Mouse (Mus musculus) kidney, postnatal 10 days (tissue): ENCODE data around the gene Pbsn.
"Not testable (repeated sequence)": the region's sequence is repeated elsewhere in the genome, so short reads cannot be mapped to it uniquely, and the experiment has no call there.

Experiments
- DNase-seq: peaks from one replicate; pipeline ENCODE4 v3.0.0; 2021; ENCODE audit warnings: mixed read lengths

The Pbsn gene

GRCm38 (mm10) chrX:77853523-77853922 lies at the start of gene Pbsn:
Pbsn (minus strand) TSS chrX:77853623.
- no peak for DNase-seq

- DNase-seq, result peak; percentile 15
Observed at GRCm38 (mm10) chrX:77880033-77880432, 26.6 kb upstream of the Pbsn start.

DNA sequence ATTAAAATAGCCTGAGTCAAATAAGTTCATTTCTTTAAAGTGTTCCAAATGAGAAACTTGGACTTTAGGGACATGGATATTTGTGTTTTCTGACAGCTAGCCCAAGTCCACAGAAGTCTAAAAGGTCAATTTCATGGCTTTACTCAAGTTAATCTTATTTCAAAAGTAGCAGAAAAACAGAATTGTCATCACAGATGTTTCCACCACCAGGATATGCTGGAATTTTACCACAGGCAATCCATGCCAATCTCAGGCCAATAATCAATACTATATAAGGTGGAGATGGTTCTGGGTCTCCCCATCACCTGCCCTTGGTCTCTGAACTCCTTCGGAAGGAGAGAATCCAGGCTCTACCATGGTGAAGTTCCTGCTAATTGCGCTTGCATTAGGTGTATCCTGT lies 11.0 kb upstream of the Pbsn start, which contains the start of gene Gm14744:
Gene Gm14744 (plus strand): TSS at position 301 of the 400 bp plus-strand sequence.
- not testable (repeated sequence) for DNase-seq

DNA sequence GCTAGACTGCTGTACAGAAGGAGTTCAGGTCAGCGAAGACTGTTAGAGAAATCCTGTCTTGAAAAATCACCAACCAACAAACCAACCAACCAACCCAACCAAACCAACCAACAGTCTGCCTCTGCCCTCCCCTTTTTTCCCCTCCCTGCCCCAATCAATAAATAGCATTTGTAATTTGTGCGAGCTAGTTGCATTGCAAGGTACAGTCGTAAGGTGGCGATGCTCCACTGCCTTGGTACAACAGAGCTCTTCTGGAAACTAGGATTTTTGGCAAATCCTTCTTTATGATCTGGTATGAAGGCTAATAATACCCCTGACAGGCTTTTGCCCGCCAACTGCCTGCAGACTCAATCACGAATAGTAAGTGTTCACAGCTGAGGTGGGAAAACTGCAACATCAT lies 41.4 kb downstream of the Pbsn start:
- no peak for DNase-seq

DNA sequence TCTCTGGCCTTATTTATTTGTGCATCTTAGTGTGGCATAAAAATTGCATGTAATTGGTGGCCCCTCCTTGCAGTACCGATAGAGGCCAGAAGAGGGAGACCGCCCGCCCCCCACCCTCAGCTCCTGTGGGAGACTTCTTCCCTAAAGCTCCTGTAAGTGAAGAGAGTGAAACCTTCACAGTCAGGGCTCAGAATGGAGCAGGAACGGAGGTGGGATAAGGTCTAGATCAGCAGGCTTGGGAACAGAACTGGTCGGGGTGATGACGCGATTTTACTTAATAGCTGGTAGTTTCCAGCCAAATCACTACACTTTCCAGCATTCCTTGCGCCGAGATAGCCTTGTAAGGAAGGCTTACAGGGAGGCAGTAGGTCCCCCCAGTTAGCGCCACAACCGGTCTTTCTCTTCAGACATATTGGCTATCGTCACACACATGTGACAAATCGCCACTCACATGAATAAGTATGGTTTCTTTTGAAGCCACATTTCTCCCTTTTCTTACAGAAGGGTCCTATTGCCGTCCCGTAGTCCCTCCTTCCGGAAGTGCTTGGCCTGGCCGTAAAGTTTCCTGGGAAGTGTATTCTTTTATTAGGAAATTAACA lies 42.7 kb downstream of the Pbsn start:
- peak; percentile 54 for DNase-seq

DNA sequence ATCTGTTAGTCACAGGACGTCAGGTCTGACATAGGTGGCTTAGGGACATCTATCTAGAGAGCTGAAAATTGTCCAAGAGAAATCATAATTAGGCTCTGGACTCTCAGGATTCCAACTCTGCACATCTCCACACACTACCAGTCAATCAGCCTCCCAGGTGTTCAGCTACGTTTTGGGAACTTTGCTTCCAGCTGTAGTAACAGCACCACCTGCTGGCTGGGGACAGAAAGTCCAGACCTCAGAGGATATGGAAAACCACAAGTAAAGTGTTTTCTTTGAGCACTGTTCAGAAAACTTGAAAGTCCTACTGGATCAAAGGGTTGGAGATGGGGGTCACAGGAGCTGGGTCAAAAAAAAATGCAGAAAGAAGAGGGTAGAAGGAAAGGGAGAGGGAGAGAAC lies 44.8 kb downstream of the Pbsn start:
- DNase-seq, result peak; percentile 62

- DNase-seq, result no peak
Observed at GRCm38 (mm10) chrX:77802293-77802692, 51.1 kb downstream of the Pbsn start.

DNA sequence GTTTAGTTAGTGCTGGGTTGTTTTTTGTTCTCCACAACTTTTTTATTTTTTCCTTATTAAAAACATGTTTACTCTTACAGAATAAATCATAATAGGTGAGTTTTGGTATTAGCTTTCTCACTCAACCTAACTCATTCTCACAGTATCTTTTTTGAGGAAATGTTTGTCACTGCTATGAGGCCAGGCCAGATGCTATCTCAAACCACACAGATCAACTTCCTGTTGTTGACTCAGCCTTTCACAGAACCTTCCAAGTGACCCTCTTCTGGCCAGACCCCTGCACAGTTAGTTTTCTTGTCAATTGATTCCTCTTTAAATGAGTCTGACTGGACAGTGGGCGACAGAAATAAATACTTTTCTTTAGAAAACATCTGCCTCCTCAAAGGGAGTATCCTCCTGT lies 51.9 kb downstream of the Pbsn start:
- no peak for DNase-seq

- no peak for DNase-seq
Observed at GRCm38 (mm10) chrX:77799554-77799953, 53.9 kb downstream of the Pbsn start.

DNA sequence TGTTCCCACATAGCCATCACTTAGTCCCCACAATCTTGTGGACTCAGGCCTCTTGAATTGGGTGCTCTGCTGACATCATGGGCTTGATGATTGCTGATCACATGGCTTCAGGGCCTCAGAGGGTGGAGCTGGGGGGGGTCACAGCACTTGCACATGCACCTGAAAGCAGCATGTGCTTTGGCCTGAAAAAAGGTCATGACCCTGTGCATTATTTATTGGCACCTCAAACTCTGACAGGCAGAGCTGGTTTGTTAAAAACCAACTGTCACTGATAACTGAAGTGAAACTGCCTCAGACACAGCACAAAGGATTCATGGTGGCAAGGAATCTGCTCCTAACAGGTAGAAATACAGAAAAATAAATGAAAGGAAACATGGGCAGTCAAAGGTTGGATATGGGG lies 55.6 kb downstream of the Pbsn start:
- no peak for DNase-seq

GRCm38 (mm10) chrX:77796916-77797315 lies 56.5 kb downstream of the Pbsn start:
- DNase-seq, result no peak

DNA sequence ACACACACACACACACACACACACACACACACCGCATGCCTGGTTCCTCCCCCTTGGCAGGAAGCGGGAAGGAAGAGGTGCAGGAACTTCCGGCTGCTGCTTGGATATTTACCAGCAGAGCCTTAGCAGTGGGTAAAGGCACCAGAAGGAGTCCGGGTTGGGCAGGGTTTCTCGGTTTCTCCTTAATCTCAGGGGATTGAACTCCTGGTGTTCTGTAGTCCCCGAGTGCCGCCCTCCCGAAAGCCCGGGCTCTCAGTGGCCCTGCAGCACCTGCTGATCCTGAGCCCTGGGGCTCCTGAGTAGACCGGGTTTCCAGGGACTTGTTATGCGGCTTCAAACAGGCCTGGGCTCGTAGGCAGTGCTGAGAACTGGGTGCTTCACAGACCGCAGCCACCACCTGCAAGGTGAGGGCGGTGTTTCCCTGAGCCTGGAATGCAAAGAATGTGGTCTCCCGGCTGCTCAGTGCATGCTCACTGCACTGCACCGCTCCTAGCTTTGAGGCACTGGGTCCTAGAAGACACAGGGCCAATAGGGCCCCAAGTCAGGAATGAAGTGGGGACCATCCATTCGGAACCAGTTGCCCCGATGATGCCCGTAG lies 57.1 kb downstream of the Pbsn start, which contains the start of gene Prkx:
Gene Prkx (minus strand): TSS at position 41 of the 598 bp plus-strand sequence.
- peak; percentile 60 for DNase-seq

DNA sequence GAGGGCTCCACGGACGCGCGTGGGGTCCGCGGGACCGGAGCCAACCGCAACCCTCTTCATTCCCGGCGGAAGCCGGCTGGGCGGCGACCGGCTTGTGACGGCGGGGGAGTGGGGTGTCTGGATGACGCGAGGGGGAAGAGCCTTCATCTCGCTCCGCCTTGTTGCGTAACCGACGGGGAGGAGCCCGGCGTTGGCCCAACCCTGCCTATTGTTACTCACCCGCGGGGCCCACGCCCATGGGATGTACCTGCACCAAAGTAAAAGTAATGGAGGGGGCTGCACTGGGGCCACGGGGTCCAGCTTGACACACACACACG lies 57.6 kb downstream of the Pbsn start:
- peak; percentile 94 for DNase-seq

DNA sequence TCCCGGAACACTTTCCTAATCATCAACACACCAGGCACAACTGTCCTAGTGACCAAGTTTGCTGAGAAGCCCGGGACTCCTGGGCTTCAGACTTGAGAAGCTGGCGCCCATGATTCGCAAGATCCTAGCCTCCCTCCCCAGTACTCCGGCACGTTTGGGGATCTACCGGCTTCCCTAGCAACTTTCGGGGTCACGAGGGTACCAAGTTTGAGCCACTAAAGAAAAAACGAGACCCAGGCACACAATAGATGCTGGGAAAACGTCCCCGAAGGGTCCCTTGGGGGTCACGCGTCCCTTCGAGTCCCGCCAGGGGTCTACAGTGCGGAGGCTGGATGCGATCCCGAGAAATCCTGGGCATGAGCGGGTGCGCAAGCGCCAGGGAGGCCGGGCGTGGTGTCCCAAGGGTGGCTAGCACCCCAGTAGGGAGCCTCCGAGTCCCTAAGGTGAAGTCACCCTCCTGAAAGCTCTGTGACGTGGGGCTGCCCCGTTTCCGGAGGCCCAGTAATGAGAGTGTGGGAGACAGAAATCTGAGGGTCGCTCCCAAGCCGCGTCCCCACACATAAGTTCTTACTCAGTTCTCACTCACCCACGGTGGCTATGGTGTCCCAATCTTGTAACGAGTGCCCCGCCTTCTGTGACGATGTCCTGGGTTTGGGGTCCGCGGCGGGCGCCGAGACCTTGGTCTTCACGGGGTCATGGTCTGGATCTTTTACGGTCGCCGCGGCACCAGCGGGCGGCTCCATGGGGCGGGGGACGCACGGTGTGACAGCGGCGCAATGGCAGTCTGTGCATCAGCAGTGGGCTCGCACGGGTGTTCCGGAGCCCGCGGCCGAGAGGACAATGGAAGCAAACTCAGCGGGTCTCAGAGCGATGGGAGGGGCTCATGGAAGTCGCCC lies 58.2 kb downstream of the Pbsn start:
- DNase-seq, result peak; percentile 37

DNA sequence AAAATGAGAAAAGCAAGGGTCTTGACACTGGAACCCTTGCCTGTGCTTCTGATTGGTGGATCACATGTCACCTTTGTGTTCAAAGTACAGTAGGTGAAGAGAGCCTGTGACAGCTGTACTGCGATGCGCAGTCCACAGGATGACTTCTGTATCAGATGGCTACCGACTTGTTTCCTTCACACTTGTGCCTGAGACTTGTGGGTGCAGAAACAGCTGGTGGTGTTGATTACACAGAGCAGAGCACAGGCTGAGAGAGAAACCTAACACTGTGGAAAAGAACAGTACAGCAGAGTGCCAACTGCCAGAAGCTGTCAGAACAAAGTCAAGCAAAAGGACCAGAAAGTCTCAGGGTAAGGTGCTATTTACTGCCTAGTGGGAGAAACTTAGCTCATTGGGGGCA lies 64.7 kb downstream of the Pbsn start:
- no peak for DNase-seq
